Mouse (Mus musculus) G1E (cell line): ENCODE measurements around the gene Slc35g2. TPM values are rescaled to one million over a fixed set of nuclear protein-coding genes. Genes with fewer than 3 reads are reported as not detected.

ENCODE experiments used
- ATAC-seq: 2 replicates; pipeline ENCODE4 v1.8.0; 2016; ENCODE audit warnings: mild to moderate bottlenecking; ENCODE audit not compliant: insufficient number of reproducible peaks, poor library complexity, low FRiP score, severe bottlenecking; ENCODE audit errors: extremely low read depth
- DNase-seq: peaks from one replicate; pipeline ENCODE4 v3.0.0; 2012; ENCODE audit warnings: low spot score
- H3K27me3 ChIP-seq: 2 replicates; pipeline ENCODE4 v1.6.1; 2012; ENCODE audit warnings: mild to moderate bottlenecking, low read length, inconsistent platforms; ENCODE audit not compliant: insufficient read depth
- H3K36me3 ChIP-seq: replicated peaks from 2 replicates; pipeline ENCODE3; 2012; ENCODE audit warnings: mild to moderate bottlenecking, inconsistent platforms
- H3K4me1 ChIP-seq: 2 replicates; pipeline ENCODE4 v1.6.1; 2012; ENCODE audit warnings: low read depth, low read length, inconsistent platforms, mixed read lengths; ENCODE audit not compliant: insufficient read depth
- H3K4me3 ChIP-seq: 2 replicates; pipeline ENCODE4 v1.5.1; 2012; ENCODE audit warnings: low read depth, mild to moderate bottlenecking, inconsistent platforms, low read length, moderate library complexity, mixed read lengths
- H3K9me3 ChIP-seq: replicated peaks from 2 replicates; pipeline ENCODE4 v1.6.1; 2012; ENCODE audit warnings: inconsistent platforms
- CTCF ChIP-seq: IDR thresholded peaks from 2 replicates; pipeline ENCODE4 v1.5.1; 2012; ENCODE audit warnings: low read depth, low read length, inconsistent platforms, mixed read lengths
- GATA1 ChIP-seq: IDR thresholded peaks from 2 replicates; pipeline ENCODE4 v1.6.1; 2012; ENCODE audit warnings: borderline replicate concordance, low read length, inconsistent platforms, mixed read lengths
- GATA2 ChIP-seq: IDR thresholded peaks from 2 replicates; pipeline ENCODE4 v1.6.1; 2012; ENCODE audit warnings: low read depth, low read length, inconsistent platforms, borderline replicate concordance
- POLR2AphosphoS5 ChIP-seq: IDR thresholded peaks from 2 replicates; pipeline ENCODE4 v1.6.1; 2012; ENCODE audit warnings: low read depth, low read length, inconsistent platforms; ENCODE audit not compliant: insufficient replicate concordance
- TAL1 ChIP-seq: conservative IDR thresholded peaks from 2 replicates; pipeline ENCODE4 v1.6.1; 2012; ENCODE audit warnings: low read depth, low read length, inconsistent platforms, mixed read lengths
- polyA plus RNA-seq: library from polyadenylated mRNA; stranded (reverse); fragments of >175 nt; gene quantifications from 2 replicates; pipeline ENCODE4 v1.2.3, GENCODE M21; 2012
- total RNA-seq, 2 experiments: library from RNA; stranded (forward) in 1 of 2; stranded (reverse) in 1 of 2; fragments of 200-1000 nt in 1 of 2; fragments of >200 nt in 1 of 2; fragmentation: Nextera tagmentation in 1 of 2; gene quantifications; 2 replicates each; pipeline ENCODE4 v1.2.3; 2014 to 2017

Slc35g2 gene
- total and polyA plus RNA-seq, 3 experiments = 0.05 TPM; not detected in 2

GRCm38 (mm10) chr9:100505498-100505897, 65.4 kb downstream of the Slc35g2 start:
- Histone ChIP-seq H3K9me3 (no peaks in the 10 kb centered on the region), H3K36me3 (peaks cover 17% of the 10 kb centered on the region), H3K4me1 (peaks cover 2% of the 10 kb centered on the region; the same call in 1 of the 2 replicates), H3K4me3 (no peak overlapping the region), H3K27me3 (no peaks in the 10 kb centered on the region)
- DNase-seq (no peak), ATAC-seq (no peak)
- TF ChIP-seq GATA2 (no peak), GATA1 (no peak), TAL1 (no peak), CTCF (no peak), POLR2AphosphoS5 (no peak)

Other genes with a start within 250 kb of the Slc35g2 start
- 1.1 and 1.2 TPM in 2 replicates for gene Il20rb, start 84.3 kb downstream of the Slc35g2 start, total RNA-seq (2014; fragmentation: Nextera tagmentation)
- gene Il20rb, start 84.3 kb downstream of the Slc35g2 start, total RNA-seq (2017) = 0.71 and 0.93 TPM in 2 replicates
- 0.20 and 0.22 TPM in 2 replicates for gene Il20rb, start 84.3 kb downstream of the Slc35g2 start, polyA plus RNA-seq
- gene Nck1, start 25.0 kb downstream of the Slc35g2 start, total RNA-seq (2014; fragmentation: Nextera tagmentation) = 40.0 and 41.2 TPM in 2 replicates
- 44.0 and 64.9 TPM in 2 replicates for gene Nck1, start 25.0 kb downstream of the Slc35g2 start, total RNA-seq (2017)
- 2.9 and 3.4 TPM in 2 replicates for gene Nck1, start 25.0 kb downstream of the Slc35g2 start, polyA plus RNA-seq
- 75.4 and 111 TPM in 2 replicates for gene Stag1, start 26.7 kb upstream of the Slc35g2 start, total RNA-seq (2014; fragmentation: Nextera tagmentation)
- 59.5 and 71.5 TPM in 2 replicates for gene Stag1, start 26.7 kb upstream of the Slc35g2 start, total RNA-seq (2017)
- 2.8 and 2.9 TPM in 2 replicates for gene Stag1, start 26.7 kb upstream of the Slc35g2 start, polyA plus RNA-seq